Mouse (Mus musculus) G1E (cell line): Measurements from ENCODE around the gene Gp5.
"Not testable (repeated sequence)": the region's sequence is repeated elsewhere in the genome, so short reads cannot be mapped to it uniquely, and the experiment has no call there.

Source experiments
- CTCF ChIP-seq: IDR thresholded peaks from 2 replicates; pipeline ENCODE4 v1.5.1; 2012; ENCODE audit warnings: low read depth, low read length, inconsistent platforms, mixed read lengths
- GATA1 ChIP-seq: IDR thresholded peaks from 2 replicates; pipeline ENCODE4 v1.6.1; 2012; ENCODE audit warnings: borderline replicate concordance, low read length, inconsistent platforms, mixed read lengths
- TAL1 ChIP-seq: conservative IDR thresholded peaks from 2 replicates; pipeline ENCODE4 v1.6.1; 2012; ENCODE audit warnings: low read depth, low read length, inconsistent platforms, mixed read lengths

- not testable (repeated sequence) for TF ChIP-seq CTCF, GATA1, TAL1
Observed at GRCm38 (mm10) chr16:30353489-30353888, 42.9 kb upstream of the Gp5 start.
